Mouse (Mus musculus) hindbrain, embryonic 15.5 days (tissue): ENCODE data around the gene Agtrap. TPM values are rescaled to one million over a fixed set of nuclear protein-coding genes. Genes with fewer than 3 reads are reported as not detected.

Source experiments
- ATAC-seq: fragments of 200-750 bp; cut with Nextera tagmentation; 2 replicates; pipeline ENCODE4 v1.8.0; 2017; ENCODE audit warnings: low read depth, moderate number of reproducible peaks, moderate TSS enrichment; ENCODE audit not compliant: low FRiP score
- H3K27ac ChIP-seq: fragments of 300-500 bp; sonication (generic); replicated peaks from 2 replicates; pipeline ENCODE4 v1.5.1; 2015; ENCODE audit warnings: mild to moderate bottlenecking, inconsistent platforms
- H3K27me3 ChIP-seq: fragments of 300-500 bp; sonication (generic); 2 replicates; pipeline ENCODE4 v1.6.1; 2015; ENCODE audit warnings: control low read depth, inconsistent platforms
- H3K36me3 ChIP-seq: fragments of 300-500 bp; sonication (generic); 2 replicates; pipeline ENCODE4 v1.6.1; 2015; ENCODE audit warnings: control low read depth, inconsistent platforms
- H3K4me1 ChIP-seq: fragments of 300-500 bp; sonication (generic); replicated peaks from 2 replicates; pipeline ENCODE4 v1.6.1; 2015; ENCODE audit warnings: control low read depth, inconsistent platforms
- H3K4me2 ChIP-seq: fragments of 300-500 bp; sonication (generic); 2 replicates; pipeline ENCODE4 v1.6.1; 2015; ENCODE audit warnings: moderate library complexity, mild to moderate bottlenecking, inconsistent platforms
- H3K4me3 ChIP-seq: fragments of 300-500 bp; sonication (generic); 2 replicates; pipeline ENCODE4 v1.5.1; 2015; ENCODE audit warnings: mild to moderate bottlenecking, inconsistent platforms
- H3K9ac ChIP-seq: fragments of 300-500 bp; sonication (generic); 2 replicates; pipeline ENCODE4 v1.6.1; 2015; ENCODE audit warnings: inconsistent platforms
- H3K9me3 ChIP-seq: fragments of 300-500 bp; sonication (generic); 2 replicates; pipeline ENCODE4 v1.6.1; 2016; ENCODE audit warnings: control low read depth, inconsistent platforms
- WGBS: fragments of 180-500 bp; shearing (Covaris S2); methylation state at CpG from one replicate; pipeline ENCODE4 v1.1.7; 2015; 5-methylcytosine and 5-hydroxymethylcytosine counted together
- polyA plus RNA-seq: library from polyadenylated mRNA; unstranded; fragments of >200 nt; fragmentation: Nextera tagmentation; extraction: Ambion mirVana; gene quantifications from 2 replicates; pipeline ENCODE4 v1.2.1, GENCODE M21; 2015

The Agtrap gene
- polyA plus RNA-seq, 1 experiment from 2014 or later, result 6.0 TPM

DNA sequence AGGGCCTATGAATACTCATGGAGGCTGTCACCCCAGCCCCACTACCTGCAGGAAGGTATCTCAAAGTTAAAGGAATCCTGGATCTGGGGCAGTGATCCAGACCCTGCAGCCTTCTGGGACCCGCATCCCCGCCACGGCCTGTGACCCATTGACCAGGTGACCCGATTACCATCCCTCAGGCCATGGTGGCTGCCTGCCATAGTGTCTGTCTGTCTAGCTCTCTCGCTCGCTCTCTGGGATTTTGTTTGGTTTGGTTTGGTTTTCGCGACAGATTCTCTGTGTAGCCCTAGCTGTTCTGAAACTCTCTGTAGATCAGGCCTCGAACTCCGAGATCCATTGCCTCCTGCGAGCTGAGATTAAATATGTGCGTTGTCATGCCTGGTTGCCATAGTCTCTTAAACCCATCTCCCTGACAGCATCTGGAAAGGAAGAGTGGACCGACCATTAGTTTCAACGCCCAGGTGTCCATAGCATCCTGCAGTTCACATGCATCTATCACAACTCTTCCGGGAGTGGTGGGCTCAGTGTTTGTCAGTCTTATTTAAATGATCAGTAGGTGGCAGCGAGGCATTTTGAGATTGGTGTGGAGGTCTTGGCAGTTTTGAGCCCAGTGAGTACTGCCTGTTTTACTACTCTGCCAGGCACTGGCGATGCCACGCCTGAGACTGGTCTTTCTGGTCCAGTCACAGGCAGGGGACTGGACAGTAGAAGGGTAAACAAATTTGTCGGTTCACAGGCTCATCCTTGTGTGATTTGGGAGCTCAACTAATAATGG is 48.4 kb downstream of the Agtrap start:
- Histone ChIP-seq H3K9me3 (no peaks in the 10 kb centered on the region), H3K27ac (peak overlapping the region; percentile 90), H3K9ac (peak overlapping the region; percentile 70), H3K27me3 (no peaks in the 10 kb centered on the region), H3K4me3 (peak overlapping the region; percentile 63), H3K36me3 (peaks cover 12% of the 10 kb centered on the region; the same call in 1 of the 2 replicates), H3K4me1 (peaks cover 46% of the 10 kb centered on the region), H3K4me2 (peak overlapping the region; percentile 89)
- ATAC-seq, result no peak
- WGBS, result 19% methylated on average over 19 of the region's 19 CpGs

DNA sequence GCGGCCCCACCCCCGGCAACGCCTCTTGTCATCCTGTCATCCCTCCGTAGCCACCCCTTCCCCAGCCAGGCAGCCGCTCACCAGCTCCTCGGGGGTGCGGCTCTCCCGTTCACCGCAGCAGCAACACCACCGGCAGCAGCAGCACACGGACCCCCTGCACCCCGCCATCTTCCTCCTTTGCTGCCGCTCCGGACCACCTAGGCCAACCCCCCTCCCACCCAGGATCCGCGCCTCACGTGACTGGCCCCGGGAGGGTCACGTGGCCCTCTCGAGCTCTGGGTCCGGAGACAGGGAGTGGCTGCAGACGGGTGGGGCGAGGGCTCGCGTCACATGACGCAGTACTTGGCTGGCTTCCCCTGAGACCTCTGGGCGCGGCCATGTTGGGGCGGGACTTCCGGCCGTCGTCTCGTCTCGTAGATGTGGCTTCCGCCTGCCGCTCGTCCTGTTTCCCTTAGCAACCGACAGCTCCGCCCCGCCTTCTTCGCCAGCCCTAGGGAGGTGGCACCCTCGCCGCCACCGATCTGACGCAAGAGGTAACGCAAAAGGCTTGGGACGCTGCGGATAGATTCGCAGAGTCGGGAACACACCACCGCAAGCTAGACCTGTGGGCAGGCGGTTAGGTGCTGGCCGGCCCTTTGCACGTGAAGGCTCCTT is 49.1 kb downstream of the Agtrap start, which contains the start of the genes Clcn6 and Mthfr:
Clcn6 (minus strand) TSS at position 222 of the 654 bp plus-strand sequence.
Mthfr (plus strand) TSS at position 478 of the 654 bp plus-strand sequence.
- Histone ChIP-seq H3K27ac (peak within 1 kb of the TSS; percentile 90), H3K9ac (peak within 1 kb of the TSS; percentile 71), H3K4me2 (peak within 1 kb of the TSS; percentile 89), H3K36me3 (peaks cover 13% of the 10 kb centered on the region; the same call in 1 of the 2 replicates), H3K27me3 (no peaks in the 10 kb centered on the region), H3K4me1 (peaks cover 46% of the 10 kb centered on the region), H3K4me3 (peak within 1 kb of the TSS; percentile 63), H3K9me3 (no peaks in the 10 kb centered on the region)
- peak; percentile 92 for ATAC-seq
- under 1% methylated on average over 53 of the region's 54 CpGs for WGBS

DNA sequence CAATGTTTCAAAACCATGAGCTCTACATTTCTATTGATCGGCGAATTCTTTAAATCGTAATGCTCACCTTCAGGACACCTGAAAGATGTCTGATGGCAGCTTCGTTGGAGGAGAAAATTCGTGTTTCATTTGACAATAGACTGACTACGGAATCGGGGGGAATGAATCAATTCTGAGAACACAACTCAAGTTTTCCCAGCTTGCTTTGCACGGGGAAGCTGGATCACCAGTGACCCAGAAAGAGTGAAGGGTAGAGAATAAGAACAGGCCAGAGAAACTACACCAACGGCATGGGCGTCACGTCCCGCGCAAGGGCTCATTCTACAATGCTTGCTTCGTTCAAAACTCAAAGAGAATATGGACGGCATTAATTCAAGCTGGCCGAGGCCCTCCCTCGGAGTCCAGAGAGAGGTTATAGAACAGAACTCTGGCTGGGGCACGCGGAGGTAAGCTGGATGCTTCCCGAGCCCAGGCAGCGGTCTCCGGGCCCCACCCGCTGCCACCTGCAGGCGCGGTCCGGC is 49.7 kb downstream of the Agtrap start:
- 6% methylated on average over 21 of the region's 26 CpGs for WGBS
- Histone ChIP-seq H3K36me3 (peaks cover 13% of the 10 kb centered on the region; the same call in 1 of the 2 replicates), H3K4me3 (peak overlapping the region; percentile 63), H3K9me3 (no peaks in the 10 kb centered on the region), H3K27me3 (no peaks in the 10 kb centered on the region), H3K9ac (peak overlapping the region; percentile 71), H3K4me2 (peak overlapping the region; percentile 58), H3K4me1 (peaks cover 46% of the 10 kb centered on the region), H3K27ac (peak overlapping the region; percentile 90)
- ATAC-seq, result peak; percentile 0; the same call in 1 of the 2 replicates

DNA sequence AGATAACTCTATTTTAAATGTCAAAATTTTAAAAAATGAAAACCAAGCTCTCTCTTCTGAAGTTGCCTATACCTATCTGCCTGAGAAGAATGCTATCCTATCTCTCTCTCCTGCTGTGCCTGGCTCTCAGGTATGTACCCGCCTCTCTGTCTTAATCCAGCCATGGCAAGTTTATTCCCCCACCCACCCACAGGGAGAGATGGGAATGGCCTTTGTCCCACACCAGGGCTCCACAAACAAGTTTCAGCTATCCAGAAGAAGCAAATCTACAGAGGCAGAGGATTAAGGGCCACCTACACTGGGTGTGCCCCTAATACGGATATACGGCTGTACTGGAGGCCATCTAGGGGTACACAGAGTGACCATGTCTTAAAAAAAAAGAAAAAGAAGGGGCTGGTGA is 52.4 kb downstream of the Agtrap start:
- ATAC-seq, result no peak
- WGBS, result 95% methylated on average over 3 of the region's 3 CpGs
- Histone ChIP-seq H3K4me2 (no peak overlapping the region), H3K9ac (no peak overlapping the region), H3K27ac (no peak overlapping the region), H3K9me3 (no peaks in the 10 kb centered on the region), H3K4me1 (peaks cover 23% of the 10 kb centered on the region), H3K4me3 (no peak overlapping the region), H3K27me3 (no peaks in the 10 kb centered on the region), H3K36me3 (peaks cover 15% of the 10 kb centered on the region)

DNA sequence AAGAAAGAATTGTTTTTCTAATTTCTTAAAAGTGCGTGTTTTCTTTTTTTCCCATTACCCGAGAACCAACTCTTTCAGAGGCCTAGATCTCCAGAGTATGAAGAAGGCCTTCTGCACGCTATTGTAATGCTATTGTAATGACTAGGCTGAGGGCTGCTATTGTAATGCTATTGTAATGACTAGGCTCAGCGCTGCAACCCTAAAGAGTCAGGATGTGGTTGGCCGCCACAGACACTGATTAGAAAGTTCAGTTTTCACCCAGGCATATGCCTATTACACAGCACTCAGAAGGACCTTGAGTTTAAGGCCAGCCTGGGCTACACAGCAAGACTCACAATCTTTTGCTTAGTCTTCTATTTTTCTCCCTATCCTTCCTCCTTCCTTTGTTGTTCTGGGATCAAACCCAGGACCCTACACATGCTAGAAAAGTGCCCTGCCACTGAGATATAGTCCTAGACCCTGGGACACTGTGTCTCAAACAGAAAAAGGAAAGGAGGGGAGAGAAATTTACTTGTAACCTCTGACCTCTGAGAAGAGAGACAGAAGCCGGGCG is 53.9 kb downstream of the Agtrap start:
- H3K4me3 ChIP-seq, result no peak overlapping the region
- ATAC-seq, result no peak
- peaks cover 10% of the 10 kb centered on the region for H3K4me1 ChIP-seq
- WGBS, result 54% methylated on average over 7 of the region's 7 CpGs
- no peak overlapping the region for H3K4me2 ChIP-seq
- no peaks in the 10 kb centered on the region for H3K9me3 ChIP-seq
- no peak overlapping the region for H3K9ac ChIP-seq
- H3K27ac ChIP-seq, result no peak overlapping the region
- peaks cover 24% of the 10 kb centered on the region for H3K36me3 ChIP-seq
- no peaks in the 10 kb centered on the region for H3K27me3 ChIP-seq

DNA sequence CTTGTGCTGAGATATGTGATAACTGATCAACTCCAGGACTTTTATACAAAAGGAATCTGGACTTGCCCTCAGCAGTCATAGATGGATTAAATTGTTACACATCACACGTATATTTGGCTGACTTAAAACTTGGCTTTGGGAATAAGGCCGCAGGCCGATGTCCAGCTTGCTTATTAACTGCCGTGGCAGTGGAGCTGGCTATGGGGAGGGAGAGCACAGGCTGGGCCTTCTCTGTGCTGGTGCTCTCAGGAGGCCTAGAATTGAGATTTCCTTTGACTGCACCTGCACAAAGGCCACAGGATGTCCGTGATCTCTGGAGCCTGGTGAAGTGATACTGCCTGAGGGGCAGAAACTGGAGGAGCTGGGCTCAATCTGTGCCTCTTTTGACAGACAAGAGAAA is 57.3 kb downstream of the Agtrap start:
- H3K9ac ChIP-seq, result no peak overlapping the region
- H3K27ac ChIP-seq, result no peak overlapping the region
- H3K4me3 ChIP-seq, result no peak overlapping the region
- H3K9me3 ChIP-seq, result no peaks in the 10 kb centered on the region
- no peak overlapping the region for H3K4me2 ChIP-seq
- H3K27me3 ChIP-seq, result no peaks in the 10 kb centered on the region
- peaks cover 47% of the 10 kb centered on the region for H3K36me3 ChIP-seq
- WGBS, result 81% methylated on average over 5 of the region's 5 CpGs
- ATAC-seq, result no peak
- no peaks in the 10 kb centered on the region for H3K4me1 ChIP-seq

DNA sequence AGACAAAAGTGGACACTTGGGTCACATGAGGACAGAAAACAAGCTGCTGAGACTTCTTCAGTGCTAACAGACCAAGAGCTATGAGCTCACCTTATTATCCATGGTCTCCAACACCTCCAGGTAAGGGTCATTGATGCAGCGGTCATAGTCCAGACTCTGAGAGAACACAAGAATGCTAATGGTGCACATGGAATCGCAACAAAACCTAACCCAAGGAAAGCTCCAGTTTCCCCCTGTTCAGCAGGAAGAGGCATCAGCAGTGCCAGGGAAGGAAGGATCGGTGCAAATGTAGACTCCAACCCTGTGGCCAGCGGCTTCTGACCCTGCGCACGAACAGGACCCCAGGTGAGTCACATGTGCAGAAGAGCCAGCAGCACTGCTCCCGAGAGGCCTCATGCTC is 58.5 kb downstream of the Agtrap start:
- no peaks in the 10 kb centered on the region for H3K9me3 ChIP-seq
- no peak overlapping the region for H3K4me2 ChIP-seq
- no peak overlapping the region for H3K4me3 ChIP-seq
- H3K4me1 ChIP-seq, result no peaks in the 10 kb centered on the region
- ATAC-seq, result no peak
- WGBS, result 96% methylated on average over 7 of the region's 7 CpGs
- no peak overlapping the region for H3K9ac ChIP-seq
- H3K27ac ChIP-seq, result no peak overlapping the region
- peaks cover 50% of the 10 kb centered on the region for H3K36me3 ChIP-seq
- H3K27me3 ChIP-seq, result no peaks in the 10 kb centered on the region

Other genes starting within 250 kb of the Agtrap start
- gene Zfp933, start 239.7 kb downstream of the Agtrap start, polyA plus RNA-seq, result 7.0 and 7.8 TPM in 2 replicates
- gene Miip, start 219.2 kb downstream of the Agtrap start, polyA plus RNA-seq, result 38.1 and 39.8 TPM in 2 replicates
- 10.7 and 12.5 TPM in 2 replicates for gene Fv1, start 219.1 kb downstream of the Agtrap start, polyA plus RNA-seq
- 93.6 and 104 TPM in 2 replicates for gene Mfn2, start 183.3 kb downstream of the Agtrap start, polyA plus RNA-seq
- 25.9 and 26.3 TPM in 2 replicates for gene Plod1, start 151.3 kb downstream of the Agtrap start, polyA plus RNA-seq
- 13.3 and 14.0 TPM in 2 replicates for gene 2510039O18Rik, start 147.1 kb downstream of the Agtrap start, polyA plus RNA-seq
- 0.19 and 0.35 TPM in 2 replicates for gene Nppb, start 102.2 kb downstream of the Agtrap start, polyA plus RNA-seq
- gene Nppa, start 87.3 kb downstream of the Agtrap start, polyA plus RNA-seq, result 1.6 and 1.7 TPM in 2 replicates
- gene Clcn6, start 49.2 kb downstream of the Agtrap start, polyA plus RNA-seq, result 31.3 and 32.8 TPM in 2 replicates
- gene Mthfr, start 49.0 kb downstream of the Agtrap start, polyA plus RNA-seq, result 18.0 and 22.1 TPM in 2 replicates
- gene Mad2l2, start 42.4 kb upstream of the Agtrap start, polyA plus RNA-seq, result 98.3 and 110 TPM in 2 replicates
- gene Draxin, start 42.7 kb upstream of the Agtrap start, polyA plus RNA-seq, result 15.4 and 16.1 TPM in 2 replicates
- gene Fbxo6, start 64.1 kb upstream of the Agtrap start, polyA plus RNA-seq, result 21.7 and 21.8 TPM in 2 replicates
- gene Fbxo44, start 72.5 kb upstream of the Agtrap start, polyA plus RNA-seq, result 93.3 and 96.0 TPM in 2 replicates
- 21.4 and 23.4 TPM in 2 replicates for gene Fbxo2, start 72.6 kb upstream of the Agtrap start, polyA plus RNA-seq
- gene Disp3, start 199.9 kb upstream of the Agtrap start, polyA plus RNA-seq, result 13.3 and 15.3 TPM in 2 replicates